Mouse (Mus musculus): Measurements from ENCODE around the gene 9230112D13Rik. TPM values are rescaled to one million over a fixed set of nuclear protein-coding genes. Genes with fewer than 3 reads are reported as not detected.

Gene 9230112D13Rik
- polyA plus RNA-seq, 1 experiment from 2014 or later = not detected

GRCm38 (mm10) chr14:34565711-34566110, 43.1 kb upstream of the 9230112D13Rik start:
- Histone ChIP-seq H3K9ac (ENCODE audit: low read length) (no peak overlapping the region), H3K4me3 (ENCODE audit: low read depth, low read length) (no peak overlapping the region), H3K27me3 (ENCODE audit: control insufficient read depth, insufficient read depth, low read length) (no peaks in the 10 kb centered on the region; the same call in 1 of the 2 replicates), H3K36me3 (ENCODE audit: control insufficient read depth, insufficient read depth, low read length) (no peaks in the 10 kb centered on the region), H3K4me2 (ENCODE audit: low read depth, low read length, severe bottlenecking) (no peak overlapping the region), H3K27ac (ENCODE audit: low read depth, low read length) (no peak overlapping the region), H3K9me3 (ENCODE audit: control insufficient read depth, low read length) (no peaks in the 10 kb centered on the region), H3K4me1 (replicated peaks; ENCODE audit: control insufficient read depth, insufficient read depth, low read length) (no peaks in the 10 kb centered on the region)
- no peak for DNase-seq (ENCODE audit: low spot score)
- ATAC-seq (replicated peaks; ENCODE audit: low FRiP score) = no peak
- WGBS = 81% methylated on average over 17 of the region's 17 CpGs

GRCm38 (mm10) chr14:34564646-34565045, 42.0 kb upstream of the 9230112D13Rik start:
- H3K4me3 ChIP-seq (ENCODE audit: low read depth, low read length) = no peak overlapping the region
- no peak overlapping the region for H3K27ac ChIP-seq (ENCODE audit: low read depth, low read length)
- DNase-seq (ENCODE audit: low spot score) = no peak
- no peaks in the 10 kb centered on the region; the same call in 1 of the 2 replicates for H3K27me3 ChIP-seq (ENCODE audit: control insufficient read depth, insufficient read depth, low read length)
- ATAC-seq (replicated peaks; ENCODE audit: low FRiP score) = no peak
- no peak overlapping the region for H3K9ac ChIP-seq (ENCODE audit: low read length)
- no peaks in the 10 kb centered on the region for H3K36me3 ChIP-seq (ENCODE audit: control insufficient read depth, insufficient read depth, low read length)
- no peaks in the 10 kb centered on the region for H3K9me3 ChIP-seq (ENCODE audit: control insufficient read depth, low read length)
- no peaks in the 10 kb centered on the region for H3K4me1 ChIP-seq (replicated peaks; ENCODE audit: control insufficient read depth, insufficient read depth, low read length)
- WGBS = 64% methylated on average over 5 of the region's 5 CpGs
- no peak overlapping the region for H3K4me2 ChIP-seq (ENCODE audit: low read depth, low read length, severe bottlenecking)

- H3K4me1 ChIP-seq (replicated peaks; ENCODE audit: control insufficient read depth, insufficient read depth, low read length) = no peaks in the 10 kb centered on the region
- H3K36me3 ChIP-seq (ENCODE audit: control insufficient read depth, insufficient read depth, low read length) = no peaks in the 10 kb centered on the region
- H3K9ac ChIP-seq (ENCODE audit: low read length) = no peak overlapping the region
- no peaks in the 10 kb centered on the region for H3K27me3 ChIP-seq (ENCODE audit: control insufficient read depth, insufficient read depth, low read length)
- no peak overlapping the region for H3K4me2 ChIP-seq (ENCODE audit: low read depth, low read length, severe bottlenecking)
- no peak overlapping the region for H3K27ac ChIP-seq (ENCODE audit: low read depth, low read length)
- WGBS = 25% methylated on average over 2 of the region's 2 CpGs
- H3K4me3 ChIP-seq (ENCODE audit: low read depth, low read length) = no peak overlapping the region
- no peaks in the 10 kb centered on the region for H3K9me3 ChIP-seq (ENCODE audit: control insufficient read depth, low read length)
- DNase-seq (ENCODE audit: low spot score) = no peak
- ATAC-seq (replicated peaks; ENCODE audit: low FRiP score) = no peak
These were observed 39.8 kb upstream of the 9230112D13Rik start for GRCm38 (mm10) chr14:34562393-34562792.

- H3K4me3 ChIP-seq (ENCODE audit: low read depth, low read length) = no peak overlapping the region
- no peak overlapping the region for H3K4me2 ChIP-seq (ENCODE audit: low read depth, low read length, severe bottlenecking)
- no peaks in the 10 kb centered on the region for H3K4me1 ChIP-seq (replicated peaks; ENCODE audit: control insufficient read depth, insufficient read depth, low read length)
- WGBS = 92% methylated on average over 8 of the region's 8 CpGs
- H3K9ac ChIP-seq (ENCODE audit: low read length) = no peak overlapping the region
- DNase-seq (ENCODE audit: low spot score) (no peak), ATAC-seq (replicated peaks; ENCODE audit: low FRiP score) (no peak)
- H3K9me3 ChIP-seq (ENCODE audit: control insufficient read depth, low read length) = no peaks in the 10 kb centered on the region
- H3K36me3 ChIP-seq (ENCODE audit: control insufficient read depth, insufficient read depth, low read length) = no peaks in the 10 kb centered on the region
- no peak overlapping the region for H3K27ac ChIP-seq (ENCODE audit: low read depth, low read length)
- H3K27me3 ChIP-seq (ENCODE audit: control insufficient read depth, insufficient read depth, low read length) = no peaks in the 10 kb centered on the region
These were observed 39.0 kb upstream of the 9230112D13Rik start for GRCm38 (mm10) chr14:34561647-34562046.

GRCm38 (mm10) chr14:34558947-34559346, 36.3 kb upstream of the 9230112D13Rik start:
- Histone ChIP-seq H3K4me2 (ENCODE audit: low read depth, low read length, severe bottlenecking) (no peak overlapping the region), H3K4me1 (replicated peaks; ENCODE audit: control insufficient read depth, insufficient read depth, low read length) (no peaks in the 10 kb centered on the region), H3K27ac (ENCODE audit: low read depth, low read length) (no peak overlapping the region), H3K36me3 (ENCODE audit: control insufficient read depth, insufficient read depth, low read length) (no peaks in the 10 kb centered on the region), H3K4me3 (ENCODE audit: low read depth, low read length) (no peak overlapping the region), H3K9me3 (ENCODE audit: control insufficient read depth, low read length) (no peaks in the 10 kb centered on the region), H3K27me3 (ENCODE audit: control insufficient read depth, insufficient read depth, low read length) (no peaks in the 10 kb centered on the region), H3K9ac (ENCODE audit: low read length) (no peak overlapping the region)
- 91% methylated on average over 9 of the region's 9 CpGs for WGBS
- no peak for ATAC-seq (replicated peaks; ENCODE audit: low FRiP score)
- DNase-seq (ENCODE audit: low spot score) = no peak

- 76% methylated on average over 13 of the region's 13 CpGs for WGBS
These were observed 32.6 kb upstream of the 9230112D13Rik start for GRCm38 (mm10) chr14:34555211-34555610.

GRCm38 (mm10) chr14:34554047-34554446, 31.4 kb upstream of the 9230112D13Rik start:
- no peaks in the 10 kb centered on the region for H3K36me3 ChIP-seq (ENCODE audit: control insufficient read depth, insufficient read depth, low read length)
- no peak overlapping the region for H3K4me3 ChIP-seq (ENCODE audit: low read depth, low read length)
- H3K27me3 ChIP-seq (ENCODE audit: control insufficient read depth, insufficient read depth, low read length) = no peaks in the 10 kb centered on the region
- H3K4me2 ChIP-seq (ENCODE audit: low read depth, low read length, severe bottlenecking) = no peak overlapping the region
- no peaks in the 10 kb centered on the region for H3K4me1 ChIP-seq (replicated peaks; ENCODE audit: control insufficient read depth, insufficient read depth, low read length)
- H3K9me3 ChIP-seq (ENCODE audit: control insufficient read depth, low read length) = no peaks in the 10 kb centered on the region
- no peak overlapping the region for H3K9ac ChIP-seq (ENCODE audit: low read length)
- WGBS = 75% methylated on average over 3 of the region's 3 CpGs
- no peak for ATAC-seq (replicated peaks; ENCODE audit: low FRiP score)
- H3K27ac ChIP-seq (ENCODE audit: low read depth, low read length) = no peak overlapping the region
- no peak for DNase-seq (ENCODE audit: low spot score)

More at GRCm38 (mm10) chr14:34555211-34555610, 32.6 kb upstream of the 9230112D13Rik start:
- H3K27ac ChIP-seq (ENCODE audit: low read depth, low read length) = no peak overlapping the region
- no peak overlapping the region for H3K9ac ChIP-seq (ENCODE audit: low read length)
- DNase-seq (ENCODE audit: low spot score) (no peak), ATAC-seq (replicated peaks; ENCODE audit: low FRiP score) (no peak)
- H3K27me3 ChIP-seq (ENCODE audit: control insufficient read depth, insufficient read depth, low read length) = no peaks in the 10 kb centered on the region
- no peaks in the 10 kb centered on the region for H3K36me3 ChIP-seq (ENCODE audit: control insufficient read depth, insufficient read depth, low read length)
- no peak overlapping the region for H3K4me3 ChIP-seq (ENCODE audit: low read depth, low read length)
- H3K9me3 ChIP-seq (ENCODE audit: control insufficient read depth, low read length) = no peaks in the 10 kb centered on the region
- H3K4me1 ChIP-seq (replicated peaks; ENCODE audit: control insufficient read depth, insufficient read depth, low read length) = no peaks in the 10 kb centered on the region
- no peak overlapping the region for H3K4me2 ChIP-seq (ENCODE audit: low read depth, low read length, severe bottlenecking)

- H3K27me3 ChIP-seq (ENCODE audit: control insufficient read depth, insufficient read depth, low read length) = no peaks in the 10 kb centered on the region
- ATAC-seq (replicated peaks; ENCODE audit: low FRiP score) = no peak
- H3K9ac ChIP-seq (ENCODE audit: low read length) = no peak overlapping the region
- H3K9me3 ChIP-seq (ENCODE audit: control insufficient read depth, low read length) = no peaks in the 10 kb centered on the region
- no peaks in the 10 kb centered on the region for H3K36me3 ChIP-seq (ENCODE audit: control insufficient read depth, insufficient read depth, low read length)
- H3K4me2 ChIP-seq (ENCODE audit: low read depth, low read length, severe bottlenecking) = no peak overlapping the region
- no peak overlapping the region for H3K4me3 ChIP-seq (ENCODE audit: low read depth, low read length)
- no peaks in the 10 kb centered on the region for H3K4me1 ChIP-seq (replicated peaks; ENCODE audit: control insufficient read depth, insufficient read depth, low read length)
- WGBS = 85% methylated on average over 6 of the region's 6 CpGs
- H3K27ac ChIP-seq (ENCODE audit: low read depth, low read length) = no peak overlapping the region
- no peak for DNase-seq (ENCODE audit: low spot score)
These were observed 30.9 kb upstream of the 9230112D13Rik start for GRCm38 (mm10) chr14:34553470-34553869.

- Histone ChIP-seq H3K27me3 (ENCODE audit: control insufficient read depth, insufficient read depth, low read length) (peaks cover 2% of the 10 kb centered on the region; the same call in 1 of the 2 replicates), H3K9me3 (ENCODE audit: control insufficient read depth, low read length) (no peaks in the 10 kb centered on the region)
- 89% methylated on average over 5 of the region's 5 CpGs for WGBS
These were observed 29.6 kb upstream of the 9230112D13Rik start for GRCm38 (mm10) chr14:34552226-34552625.

More at GRCm38 (mm10) chr14:34552226-34552625, 29.6 kb upstream of the 9230112D13Rik start:
- Histone ChIP-seq H3K4me3 (ENCODE audit: low read depth, low read length) (no peak overlapping the region), H3K36me3 (ENCODE audit: control insufficient read depth, insufficient read depth, low read length) (no peaks in the 10 kb centered on the region), H3K4me1 (replicated peaks; ENCODE audit: control insufficient read depth, insufficient read depth, low read length) (0 out of 2 replicates have a peak, but pooled peaks cover 2% of the 10 kb centered on the region), H3K9ac (ENCODE audit: low read length) (no peak overlapping the region), H3K4me2 (ENCODE audit: low read depth, low read length, severe bottlenecking) (no peak overlapping the region), H3K27ac (ENCODE audit: low read depth, low read length) (no peak overlapping the region)
- ATAC-seq (replicated peaks; ENCODE audit: low FRiP score) = no peak
- DNase-seq (ENCODE audit: low spot score) = no peak
